Mouse (Mus musculus): ENCODE measurements at regions not wholly inside any gene's neighbourhood (a gene's known extent, or its start where the extent isn't known, plus 50 kb on each side); places are given as distances from the start of the nearest gene placed in this dataset.

DNA sequence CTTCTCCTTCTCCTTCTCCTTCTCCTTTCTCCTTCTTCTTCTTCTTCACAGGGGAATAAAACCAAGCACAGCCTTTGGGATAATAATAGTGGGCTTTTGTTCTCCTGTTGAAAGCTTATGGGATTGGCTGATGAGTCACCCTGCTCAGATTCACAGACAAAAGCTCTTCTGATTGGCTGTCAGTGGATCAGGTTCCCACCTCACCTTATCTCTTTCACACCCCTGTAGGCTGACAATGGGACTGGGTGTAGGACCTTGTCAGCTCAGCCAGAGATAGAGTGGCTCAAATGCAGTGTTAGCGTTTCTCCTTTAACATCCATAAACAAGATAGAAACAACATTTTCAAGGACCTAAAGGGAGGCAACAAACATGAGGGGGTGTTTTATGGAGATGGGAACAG lies 263.9 kb downstream of the Ndfip2 start:
- Histone ChIP-seq H3K4me1 (ENCODE audit: control insufficient read depth, insufficient read depth, low read length) (no peaks in the 10 kb centered on the region), H3K27ac (ENCODE audit: insufficient read depth, low read length) (no peak overlapping the region), H3K4me3 (ENCODE audit: insufficient read depth, low read length) (no peak overlapping the region)
- no peak for TF ChIP-seq CTCF (IDR thresholded peaks at IDR 0.05; ENCODE audit: borderline replicate concordance, insufficient read depth, low read length)
- TF ChIP-seq POLR2A (IDR thresholded peaks at IDR 0.05; ENCODE audit: low read depth, low read length), result no peak

GRCm38 (mm10) chr14:105518706-105519105 lies 260.3 kb downstream of the Ndfip2 start:
- no peaks in the 10 kb centered on the region for H3K4me1 ChIP-seq (ENCODE audit: control insufficient read depth, insufficient read depth, low read length)
- TF ChIP-seq CTCF (IDR thresholded peaks at IDR 0.05; ENCODE audit: borderline replicate concordance, insufficient read depth, low read length), result no peak
- no peak for TF ChIP-seq POLR2A (IDR thresholded peaks at IDR 0.05; ENCODE audit: low read depth, low read length)
- H3K4me3 ChIP-seq (ENCODE audit: insufficient read depth, low read length), result no peak overlapping the region
- H3K27ac ChIP-seq (ENCODE audit: insufficient read depth, low read length), result no peak overlapping the region

- H3K4me3 ChIP-seq (ENCODE audit: insufficient read depth, low read length), result no peak overlapping the region
- TF ChIP-seq POLR2A (IDR thresholded peaks at IDR 0.05; ENCODE audit: low read depth, low read length) (no peak), CTCF (IDR thresholded peaks at IDR 0.05; ENCODE audit: borderline replicate concordance, insufficient read depth, low read length) (no peak)
- H3K4me1 ChIP-seq (ENCODE audit: control insufficient read depth, insufficient read depth, low read length), result no peaks in the 10 kb centered on the region
- no peak overlapping the region for H3K27ac ChIP-seq (ENCODE audit: insufficient read depth, low read length)
Measured at GRCm38 (mm10) chr14:105514413-105514812, 256.0 kb downstream of the Ndfip2 start.

DNA sequence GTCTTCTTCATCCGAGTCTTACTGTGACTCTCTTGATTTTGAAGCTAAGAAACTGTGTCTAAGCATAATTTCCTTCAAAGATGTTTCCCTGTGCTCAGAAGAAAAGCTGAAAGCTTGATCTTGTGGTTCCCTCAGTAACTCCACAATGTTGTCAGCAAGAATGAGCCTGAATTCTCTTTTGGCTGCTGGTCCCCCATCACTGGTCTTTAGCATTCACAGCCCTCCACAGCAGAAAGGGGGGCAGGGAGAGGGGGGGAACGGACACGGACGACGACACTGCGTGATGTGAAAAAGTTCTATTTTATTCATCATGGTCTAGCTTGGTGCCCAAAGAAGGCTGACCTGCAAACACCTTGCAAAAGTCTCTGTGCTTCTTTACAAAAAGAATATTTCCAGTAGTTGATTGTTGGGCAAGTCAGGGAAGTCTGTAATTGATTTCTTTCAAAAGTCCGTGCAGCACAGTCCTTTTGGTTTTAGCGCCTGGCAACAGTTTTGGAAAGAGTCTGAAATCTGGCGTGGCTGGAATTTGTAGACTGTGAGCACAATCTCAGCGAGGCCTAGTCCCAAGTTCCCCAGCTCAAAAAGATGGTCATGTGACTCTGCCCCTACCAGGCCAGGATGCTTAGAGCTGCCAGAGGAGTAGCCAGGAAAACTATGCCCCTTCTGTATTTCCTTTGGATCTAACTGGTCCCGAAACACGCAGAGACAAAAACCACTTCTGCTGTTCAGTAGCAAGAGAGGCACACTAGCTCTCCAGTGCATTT lies 254.7 kb downstream of the Ndfip2 start:
- Histone ChIP-seq H3K27ac (ENCODE audit: insufficient read depth, low read length) (no peak overlapping the region), H3K4me3 (ENCODE audit: insufficient read depth, low read length) (no peak overlapping the region), H3K4me1 (ENCODE audit: control insufficient read depth, insufficient read depth, low read length) (no peaks in the 10 kb centered on the region)
- TF ChIP-seq POLR2A (IDR thresholded peaks at IDR 0.05; ENCODE audit: low read depth, low read length) (no peak), CTCF (IDR thresholded peaks at IDR 0.05; ENCODE audit: borderline replicate concordance, insufficient read depth, low read length) (no peak)

DNA sequence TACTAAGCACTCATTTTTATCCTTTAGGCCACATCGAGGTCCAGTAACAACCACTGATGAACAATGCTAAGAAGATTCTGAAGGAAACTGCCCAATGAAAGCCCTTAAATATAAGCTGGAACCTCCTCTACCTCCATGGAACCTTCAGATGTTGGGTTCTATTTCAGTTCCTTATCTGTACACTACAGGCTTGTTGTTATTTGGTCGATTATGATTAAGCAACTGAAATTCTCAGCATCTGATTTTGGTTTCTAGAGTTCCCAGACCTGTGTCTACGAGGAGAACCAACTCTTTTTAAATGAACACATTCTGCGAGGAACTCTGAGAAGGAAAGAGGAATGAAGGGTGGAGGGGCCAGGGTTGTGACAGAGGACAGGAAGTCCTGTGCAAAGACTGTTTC lies 253.5 kb downstream of the Ndfip2 start:
- H3K27ac ChIP-seq (ENCODE audit: insufficient read depth, low read length), result no peak overlapping the region
- H3K4me3 ChIP-seq (ENCODE audit: insufficient read depth, low read length), result no peak overlapping the region
- TF ChIP-seq CTCF (IDR thresholded peaks at IDR 0.05; ENCODE audit: borderline replicate concordance, insufficient read depth, low read length), result no peak
- no peak for TF ChIP-seq POLR2A (IDR thresholded peaks at IDR 0.05; ENCODE audit: low read depth, low read length)
- H3K4me1 ChIP-seq (ENCODE audit: control insufficient read depth, insufficient read depth, low read length), result no peaks in the 10 kb centered on the region

DNA sequence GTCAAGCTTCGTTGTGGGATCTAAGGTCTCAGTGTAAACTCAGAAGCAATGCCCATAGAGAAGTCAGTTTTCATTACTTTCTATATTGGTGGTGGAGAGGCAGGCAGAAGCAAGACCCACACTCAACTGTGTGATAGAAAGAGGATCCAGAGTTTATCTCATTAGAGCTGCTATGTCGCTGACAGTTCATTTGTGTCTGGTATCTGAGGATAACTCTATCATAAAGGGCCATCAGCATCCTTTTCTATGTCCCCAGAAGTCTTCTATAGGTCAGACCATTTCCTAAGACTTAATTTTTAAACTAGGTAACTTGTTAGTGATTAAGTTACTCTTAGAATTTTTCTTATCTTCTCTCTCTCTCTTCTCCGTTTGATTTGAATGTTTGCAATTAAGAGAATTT lies 252.8 kb downstream of the Ndfip2 start:
- TF ChIP-seq POLR2A (IDR thresholded peaks at IDR 0.05; ENCODE audit: low read depth, low read length) (no peak), CTCF (IDR thresholded peaks at IDR 0.05; ENCODE audit: borderline replicate concordance, insufficient read depth, low read length) (no peak)
- Histone ChIP-seq H3K4me1 (ENCODE audit: control insufficient read depth, insufficient read depth, low read length) (no peaks in the 10 kb centered on the region), H3K27ac (ENCODE audit: insufficient read depth, low read length) (no peak overlapping the region)

GRCm38 (mm10) chr14:105505261-105505660 lies 246.9 kb downstream of the Ndfip2 start:
- TF ChIP-seq CTCF (IDR thresholded peaks at IDR 0.05; ENCODE audit: borderline replicate concordance, insufficient read depth, low read length) (no peak), POLR2A (IDR thresholded peaks at IDR 0.05; ENCODE audit: low read depth, low read length) (no peak)
- no peak overlapping the region for H3K4me3 ChIP-seq (ENCODE audit: insufficient read depth, low read length)
- H3K4me1 ChIP-seq (ENCODE audit: control insufficient read depth, insufficient read depth, low read length), result peaks cover 5% of the 10 kb centered on the region
- no peak overlapping the region for H3K27ac ChIP-seq (ENCODE audit: insufficient read depth, low read length)

More for the DNA sequence above, 252.8 kb downstream of the Ndfip2 start:
- H3K4me3 ChIP-seq (ENCODE audit: insufficient read depth, low read length), result no peak overlapping the region

DNA sequence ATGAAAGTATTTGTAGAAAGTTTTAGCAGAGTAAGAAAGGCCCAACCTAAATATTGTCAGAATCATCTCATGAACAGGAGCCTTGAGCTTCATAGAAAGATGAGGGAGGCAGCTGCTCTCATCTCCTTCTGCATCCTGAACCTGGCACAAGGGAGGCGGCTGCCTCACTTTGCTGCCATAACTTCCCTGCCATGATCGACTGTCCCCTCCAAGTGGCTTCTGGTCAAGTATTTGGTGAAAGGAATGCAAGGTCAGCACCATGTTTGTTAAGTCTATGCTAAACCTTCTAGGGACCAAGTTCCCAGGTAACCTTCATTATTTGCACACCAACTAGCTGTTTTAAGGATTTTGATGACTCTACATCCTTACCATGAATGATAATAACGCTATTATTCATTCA lies 246.0 kb downstream of the Ndfip2 start:
- TF ChIP-seq CTCF (IDR thresholded peaks at IDR 0.05; ENCODE audit: borderline replicate concordance, insufficient read depth, low read length), result no peak
- TF ChIP-seq POLR2A (IDR thresholded peaks at IDR 0.05; ENCODE audit: low read depth, low read length), result no peak
- Histone ChIP-seq H3K27ac (ENCODE audit: insufficient read depth, low read length) (no peak overlapping the region), H3K4me3 (ENCODE audit: insufficient read depth, low read length) (no peak overlapping the region), H3K4me1 (ENCODE audit: control insufficient read depth, insufficient read depth, low read length) (peaks cover 5% of the 10 kb centered on the region)

DNA sequence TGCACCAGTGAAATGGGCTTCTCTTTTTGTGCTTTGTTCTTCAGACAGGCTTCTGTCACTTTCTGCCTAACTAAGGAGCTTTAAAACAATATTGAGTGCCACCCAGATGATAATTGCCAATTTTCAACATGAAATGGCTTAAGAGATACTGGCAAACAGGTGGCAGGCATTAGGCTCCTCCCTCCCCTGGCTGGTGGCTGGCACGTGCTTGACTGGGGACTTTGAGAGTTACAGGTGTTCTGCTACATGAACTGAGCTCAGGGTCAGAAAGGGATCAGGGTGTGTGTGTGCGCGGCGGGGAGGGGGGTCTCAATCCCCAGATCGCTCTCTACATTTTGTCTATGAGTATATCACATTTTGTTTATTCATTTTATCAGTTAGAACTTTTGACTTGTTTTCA lies 245.4 kb downstream of the Ndfip2 start:
- Histone ChIP-seq H3K27ac (ENCODE audit: insufficient read depth, low read length) (no peak overlapping the region), H3K4me3 (ENCODE audit: insufficient read depth, low read length) (no peak overlapping the region), H3K4me1 (ENCODE audit: control insufficient read depth, insufficient read depth, low read length) (peaks cover 6% of the 10 kb centered on the region)
- TF ChIP-seq CTCF (IDR thresholded peaks at IDR 0.05; ENCODE audit: borderline replicate concordance, insufficient read depth, low read length) (no peak), POLR2A (IDR thresholded peaks at IDR 0.05; ENCODE audit: low read depth, low read length) (no peak)

DNA sequence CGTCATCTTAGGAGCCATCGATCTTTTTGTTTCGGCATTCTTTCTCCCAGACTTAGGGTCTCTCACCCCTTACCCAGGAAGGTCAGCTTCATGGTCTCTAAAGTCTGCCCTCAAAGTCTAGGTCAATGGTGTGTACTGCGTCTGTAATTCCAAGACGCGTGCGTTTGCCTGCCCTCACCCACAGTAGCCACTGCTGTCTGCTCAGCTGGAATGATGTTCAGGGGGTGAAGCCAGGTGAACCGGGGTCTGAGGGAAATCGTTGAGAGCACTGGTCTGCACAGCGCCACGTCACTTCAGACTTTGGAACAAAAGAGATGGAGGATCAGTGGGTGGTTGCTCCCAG lies 244.2 kb downstream of the Ndfip2 start:
- TF ChIP-seq CTCF (IDR thresholded peaks at IDR 0.05; ENCODE audit: borderline replicate concordance, insufficient read depth, low read length) (no peak), POLR2A (IDR thresholded peaks at IDR 0.05; ENCODE audit: low read depth, low read length) (no peak)
- Histone ChIP-seq H3K27ac (ENCODE audit: insufficient read depth, low read length) (no peak overlapping the region), H3K4me3 (ENCODE audit: insufficient read depth, low read length) (no peak overlapping the region), H3K4me1 (ENCODE audit: control insufficient read depth, insufficient read depth, low read length) (peaks cover 9% of the 10 kb centered on the region)

Measured in embryonic fibroblast, embryonic 13.5 days (primary cell).